In the genomic region with DNA sequence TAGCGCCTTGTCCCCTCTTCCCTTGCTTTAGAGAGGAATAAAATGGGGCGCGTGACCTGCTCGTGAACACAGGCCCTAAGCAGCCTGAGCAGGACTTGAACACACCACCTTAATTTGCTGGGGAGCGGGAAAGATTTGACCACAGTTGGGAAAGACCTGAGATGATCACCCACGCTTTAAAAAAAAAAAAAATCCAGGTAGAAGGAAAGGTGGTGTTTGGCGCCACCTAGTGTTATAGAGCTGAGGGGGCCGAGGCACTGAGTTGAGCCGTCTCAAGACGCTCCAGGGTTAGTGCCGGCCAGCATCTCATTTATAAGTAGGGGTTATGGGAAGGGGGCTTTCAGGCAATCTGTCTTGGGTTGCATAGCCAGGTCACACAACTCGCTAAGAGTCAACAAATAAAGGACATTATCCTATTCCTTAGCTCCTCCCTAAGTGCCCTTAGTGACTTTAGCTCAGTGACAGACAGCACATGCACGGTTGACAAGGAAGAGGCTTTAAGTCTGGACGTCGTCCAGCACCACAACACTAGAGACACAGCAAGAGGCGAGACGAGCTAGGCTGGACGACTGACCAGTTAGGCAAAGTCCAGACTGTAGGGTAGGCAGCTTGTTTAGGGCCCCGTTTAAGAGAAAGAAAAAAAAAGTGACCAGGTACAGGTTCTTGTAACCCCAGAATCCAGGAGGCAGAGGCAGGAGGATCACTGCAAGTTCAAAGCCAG, we compare ENCODE assay signal across 7 mouse cellular contexts. TPM values are rescaled to one million over a fixed set of nuclear protein-coding genes. Genes with fewer than 3 reads are reported as not detected.
DNase-seq lines count a peak whose midpoint lies in the region; ATAC-seq lines count a peak whose summit lies in the region.

No protein-coding gene starts in this region.

- no peaks in the 10 kb centered on the region for H3K27me3 ChIP-seq in heart, embryonic 15.5 days

- H3K4me1 ChIP-seq in heart, embryonic 15.5 days (replicated peaks), result peaks cover 42% of the 10 kb centered on the region

- no peak overlapping the region for H3K4me3 ChIP-seq in heart, embryonic 15.5 days

- H3K36me3 ChIP-seq in heart, embryonic 15.5 days, result no peaks in the 10 kb centered on the region

- H3K4me2 ChIP-seq in heart, embryonic 15.5 days, result peak overlapping the region; percentile 31; the same call in 1 of the 2 replicates

- no peaks in the 10 kb centered on the region for H3K9me3 ChIP-seq in heart, embryonic 15.5 days (replicated peaks)

- H3K27ac ChIP-seq in heart, embryonic 15.5 days, result no peak overlapping the region

- H3K9ac ChIP-seq in heart, embryonic 15.5 days, result no peak overlapping the region

- DNase-seq in CD4-positive helper T cell, adult 2 months (ENCODE audit: low read depth, low spot score), result peak; percentile 69
- peak; percentile 89 for DNase-seq in MN1 (ENCODE audit: low spot score)
- peak; percentile 82 to 86 for DNase-seq in cerebellum, postnatal 25 days
- DNase-seq in layer of hippocampus, postnatal 25 days (ENCODE audit: extremely low spot score in 1 of 2, low spot score in 1 of 2), result peak; percentile 42 to 75
- peak; percentile 32 to 67 for DNase-seq in spleen, adult 18-20 months

- WGBS in heart, embryonic 15.5 days, result 8% methylated on average over 19 of the region's 19 CpGs

- ATAC-seq in heart, embryonic 15.5 days (replicated peaks; ENCODE audit: insufficient number of reproducible peaks, insufficient read depth, low FRiP score, low read depth), result no peak
- ATAC-seq in megakaryocyte, adult 5-6 weeks (ENCODE audit: poor library complexity, severe bottlenecking), result peak; percentile 22; the same call in 1 of the 2 replicates

RNA-seq across cellular contexts. Expression of a gene that starts 4.6 kb away (rescaled TPM):
- 75.6 and 86.4 TPM in 2 replicates for polyA plus RNA-seq in heart, embryonic 15.5 days (2015; fragmentation: Nextera tagmentation; extraction: Ambion mirVana)
- 10 to 100 TPM; 16.8 to 24.1 TPM for total RNA-seq in layer of hippocampus, postnatal 25 days (2021)
- total RNA-seq in megakaryocyte, adult 5-6 weeks (2015), result 42.5 and 51.8 TPM in 2 replicates
- 61.1 and 62.3 TPM in 2 replicates for total RNA-seq in megakaryocyte, adult 5-6 weeks (2017)

RNA-seq across cellular contexts. Expression of a gene that starts 5.2 kb away (rescaled TPM):
- 0.10 and 0.18 TPM in 2 replicates for polyA plus RNA-seq in heart, embryonic 15.5 days (2015; fragmentation: Nextera tagmentation; extraction: Ambion mirVana)
- total RNA-seq in layer of hippocampus, postnatal 25 days (2021), result not detected
- 0.16 TPM in 1 of 2 replicates, not detected in the other for total RNA-seq in megakaryocyte, adult 5-6 weeks (2015)
- 0.33 and 0.37 TPM in 2 replicates for total RNA-seq in megakaryocyte, adult 5-6 weeks (2017)
